Mouse (Mus musculus): ENCODE results near the gene Tnfrsf25. TPM values are rescaled to one million over a fixed set of nuclear protein-coding genes. Genes with fewer than 3 reads are reported as not detected.

The Tnfrsf25 gene
- polyA plus RNA-seq, 1 experiment from 2014 or later, result 1.2 TPM

DNA sequence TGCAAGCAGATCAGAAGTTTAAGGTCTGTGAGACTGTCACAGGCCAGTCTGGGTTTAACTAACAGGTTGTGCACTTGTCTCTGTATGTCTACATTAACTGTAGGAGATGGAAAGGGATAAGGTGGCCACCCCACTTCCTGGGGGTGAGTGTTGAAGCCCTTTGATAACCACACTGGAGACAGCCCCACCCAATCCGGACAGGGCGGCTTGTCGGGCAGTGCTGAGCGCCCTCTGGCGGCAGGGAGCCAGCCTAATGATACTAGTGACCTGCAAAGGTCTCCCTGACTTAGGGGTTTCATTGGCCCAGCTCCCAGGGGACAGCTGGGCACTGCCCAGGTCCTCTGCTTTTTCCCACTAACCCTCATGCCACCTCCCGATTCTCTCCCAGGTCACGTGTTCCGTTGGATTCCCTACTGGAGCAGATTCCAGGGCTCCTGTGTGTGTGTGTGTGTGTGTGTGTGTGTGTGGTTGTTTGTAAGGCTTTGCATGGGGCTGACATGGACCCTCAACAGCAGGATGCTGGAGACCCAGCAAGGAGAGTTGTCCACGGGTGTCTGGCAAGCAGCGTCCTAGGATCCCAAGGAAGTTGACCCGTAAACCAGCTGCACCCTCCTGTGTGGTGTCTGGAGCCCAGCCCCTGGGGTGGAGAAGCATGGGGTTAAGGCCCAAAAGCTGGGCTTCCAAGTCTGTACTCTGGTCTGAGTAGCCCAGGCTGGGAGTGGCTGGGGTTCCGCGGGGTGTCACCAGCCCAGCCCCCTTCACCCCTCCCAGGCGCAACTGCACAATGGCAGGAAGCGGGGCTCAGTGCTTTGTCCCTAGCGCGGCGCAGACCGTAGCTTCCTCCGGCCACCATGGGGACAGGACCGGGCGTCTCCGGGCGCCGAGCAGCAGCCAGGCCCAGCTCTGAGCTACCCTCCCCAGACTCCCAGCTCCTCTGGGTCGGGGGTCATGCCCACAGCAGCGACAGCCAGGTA is 19.5 kb upstream of the Tnfrsf25 start:
- no peak for ATAC-seq (ENCODE audit: low FRiP score, low read depth)
- H3K4me1 ChIP-seq, result peaks cover 11% of the 10 kb centered on the region
- no peaks in the 10 kb centered on the region; the same call in 1 of the 2 replicates for H3K27me3 ChIP-seq (replicated peaks)
- no peak overlapping the region for H3K27ac ChIP-seq
- H3K9ac ChIP-seq, result peak overlapping the region; percentile 40
- H3K4me2 ChIP-seq (replicated peaks), result peak overlapping the region; percentile 10
- 21% methylated on average over 27 of the region's 27 CpGs for WGBS
- H3K4me3 ChIP-seq, result no peak overlapping the region
- no peaks in the 10 kb centered on the region for H3K36me3 ChIP-seq
- H3K9me3 ChIP-seq, result no peaks in the 10 kb centered on the region

DNA sequence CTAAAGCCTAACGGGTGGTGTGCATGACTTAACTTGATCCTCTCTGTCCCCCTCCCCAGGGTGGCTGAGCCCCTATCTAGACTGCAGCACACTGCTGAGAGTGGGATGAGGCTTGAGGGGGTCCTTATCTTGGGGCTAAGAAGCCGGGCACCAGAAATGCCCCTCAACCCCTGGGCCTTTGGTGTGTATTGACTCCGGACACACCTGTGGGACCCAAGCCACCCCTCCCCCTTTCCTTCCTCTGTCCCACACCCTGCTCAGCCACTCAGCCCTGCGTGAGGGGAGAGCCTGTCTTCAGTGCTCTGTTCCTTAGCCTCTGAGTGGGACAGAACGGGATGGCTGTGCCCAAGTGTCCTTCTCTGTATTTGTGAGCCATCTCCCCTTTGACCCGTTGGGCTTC is 18.8 kb upstream of the Tnfrsf25 start:
- H3K4me3 ChIP-seq, result no peak overlapping the region
- H3K9me3 ChIP-seq, result no peaks in the 10 kb centered on the region
- H3K4me1 ChIP-seq, result peaks cover 11% of the 10 kb centered on the region
- H3K9ac ChIP-seq, result peak overlapping the region; percentile 40
- 51% methylated on average over 6 of the region's 6 CpGs for WGBS
- ATAC-seq (ENCODE audit: low FRiP score, low read depth), result no peak
- no peaks in the 10 kb centered on the region; the same call in 1 of the 2 replicates for H3K27me3 ChIP-seq (replicated peaks)
- no peak overlapping the region for H3K27ac ChIP-seq
- H3K36me3 ChIP-seq, result no peaks in the 10 kb centered on the region
- H3K4me2 ChIP-seq (replicated peaks), result peak overlapping the region; percentile 10; the same call in 1 of the 2 replicates

DNA sequence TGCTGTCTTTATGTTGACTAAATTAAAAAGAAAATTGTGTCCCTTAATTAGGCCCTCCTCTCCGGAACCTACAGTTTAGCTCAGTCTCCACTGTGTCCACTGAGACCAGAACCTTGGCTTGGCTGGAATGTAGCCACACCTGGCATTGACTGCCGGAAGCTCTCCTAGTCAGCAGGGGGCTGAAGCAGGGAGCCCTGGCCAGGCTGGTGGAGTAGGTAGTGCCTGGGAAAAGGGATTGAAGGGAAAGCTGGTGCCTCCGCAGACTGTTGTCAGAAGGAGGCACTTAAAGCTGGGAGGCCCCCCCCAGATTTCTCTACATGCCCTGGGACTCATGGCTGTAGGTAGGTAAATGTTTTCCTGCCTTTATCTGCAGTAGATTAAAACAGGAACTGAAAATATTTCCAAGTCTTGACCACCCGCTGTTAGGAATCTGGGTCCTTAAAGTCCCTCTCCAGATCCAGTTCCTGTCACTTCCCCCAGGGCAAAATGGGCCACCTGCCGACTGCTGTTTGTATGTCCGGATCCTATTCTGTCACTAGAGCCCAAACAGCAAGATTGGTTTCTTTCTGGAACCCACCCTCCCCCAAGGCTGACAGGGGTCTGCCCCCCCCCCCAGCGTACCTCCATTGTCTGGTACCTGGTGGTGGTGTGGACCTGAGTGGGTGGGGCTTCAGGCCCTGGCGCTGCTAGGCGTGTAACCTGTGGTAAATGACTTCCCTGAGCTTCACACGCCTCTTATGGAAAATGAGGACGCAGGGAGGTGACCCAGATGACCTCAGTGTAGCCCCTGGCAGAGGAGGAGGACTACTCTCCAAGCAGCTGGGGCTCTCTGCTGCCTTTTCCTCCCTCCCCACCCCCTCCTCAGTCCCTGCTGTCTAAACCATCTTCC is 17.6 kb upstream of the Tnfrsf25 start:
- H3K9me3 ChIP-seq, result no peaks in the 10 kb centered on the region
- WGBS, result 33% methylated on average over 11 of the region's 11 CpGs
- no peak for ATAC-seq (ENCODE audit: low FRiP score, low read depth)
- no peak overlapping the region for H3K27ac ChIP-seq
- H3K27me3 ChIP-seq (replicated peaks), result no peaks in the 10 kb centered on the region; the same call in 1 of the 2 replicates
- no peak overlapping the region for H3K9ac ChIP-seq
- H3K4me2 ChIP-seq (replicated peaks), result peak overlapping the region; percentile 12; the same call in 1 of the 2 replicates
- H3K4me1 ChIP-seq, result peaks cover 7% of the 10 kb centered on the region
- no peak overlapping the region for H3K4me3 ChIP-seq
- 0 out of 2 replicates have a peak, but pooled peaks cover under 1% of the 10 kb centered on the region for H3K36me3 ChIP-seq

DNA sequence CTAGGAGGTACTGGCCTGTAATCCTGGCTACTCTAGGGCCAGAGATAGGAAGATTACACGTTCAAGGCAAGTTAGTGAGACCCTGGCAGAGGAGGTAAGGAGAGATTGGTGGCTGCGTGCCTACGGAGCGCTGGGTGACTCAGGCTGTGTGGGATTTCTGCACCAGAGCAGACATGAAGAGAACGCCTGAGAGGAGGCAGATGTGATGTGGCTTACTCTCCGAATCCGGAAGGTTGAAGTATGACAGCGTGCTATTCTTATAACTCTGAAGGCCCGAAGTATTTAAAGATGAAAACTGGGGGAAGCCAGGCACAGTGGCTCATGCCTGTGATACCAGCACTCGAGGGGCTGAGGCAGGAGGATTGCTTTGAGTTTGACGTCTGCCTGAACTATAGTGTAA is 15.2 kb upstream of the Tnfrsf25 start:
- Histone ChIP-seq H3K9ac (no peak overlapping the region), H3K27ac (no peak overlapping the region), H3K36me3 (peaks cover 12% of the 10 kb centered on the region), H3K4me2 (replicated peaks) (no peak overlapping the region), H3K9me3 (no peaks in the 10 kb centered on the region), H3K27me3 (replicated peaks) (no peaks in the 10 kb centered on the region; the same call in 1 of the 2 replicates), H3K4me1 (peaks cover 7% of the 10 kb centered on the region), H3K4me3 (no peak overlapping the region)
- 87% methylated on average over 11 of the region's 11 CpGs for WGBS
- no peak for ATAC-seq (ENCODE audit: low FRiP score, low read depth)

DNA sequence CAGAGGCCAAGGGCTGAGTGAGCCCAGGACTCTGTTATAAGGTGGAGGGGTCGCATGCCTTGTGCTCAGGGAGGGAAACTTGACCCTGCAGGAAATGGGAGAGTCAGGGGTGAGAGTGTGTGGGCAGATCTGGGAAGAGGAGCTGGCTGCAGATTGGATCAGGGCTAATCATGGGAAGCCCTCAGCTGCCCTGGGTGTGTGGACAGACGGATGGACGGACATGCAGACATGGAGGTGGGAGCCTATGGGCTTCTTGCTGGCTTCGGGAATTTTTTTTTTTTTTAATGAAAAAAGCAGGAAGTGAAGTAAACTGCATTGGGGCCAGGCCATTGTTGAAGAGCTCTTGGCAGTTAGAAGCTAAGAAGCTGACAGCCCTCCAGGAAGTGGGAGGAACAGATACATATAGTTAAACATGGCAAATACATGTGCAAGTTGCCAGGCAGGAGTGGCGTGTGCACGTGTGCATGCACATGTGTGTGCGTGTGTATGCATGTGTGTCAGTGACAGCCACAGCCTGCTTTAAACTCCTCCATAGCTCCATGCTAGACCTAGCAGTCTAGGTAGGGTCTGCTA is 14.6 kb upstream of the Tnfrsf25 start:
- no peaks in the 10 kb centered on the region for H3K9me3 ChIP-seq
- no peak overlapping the region for H3K4me2 ChIP-seq (replicated peaks)
- ATAC-seq (ENCODE audit: low FRiP score, low read depth), result no peak
- H3K27me3 ChIP-seq (replicated peaks), result peaks cover 2% of the 10 kb centered on the region
- no peak overlapping the region for H3K4me3 ChIP-seq
- WGBS, result 82% methylated on average over 7 of the region's 7 CpGs
- peaks cover 12% of the 10 kb centered on the region for H3K36me3 ChIP-seq
- no peak overlapping the region for H3K27ac ChIP-seq
- no peak overlapping the region for H3K9ac ChIP-seq
- H3K4me1 ChIP-seq, result peaks cover 7% of the 10 kb centered on the region

DNA sequence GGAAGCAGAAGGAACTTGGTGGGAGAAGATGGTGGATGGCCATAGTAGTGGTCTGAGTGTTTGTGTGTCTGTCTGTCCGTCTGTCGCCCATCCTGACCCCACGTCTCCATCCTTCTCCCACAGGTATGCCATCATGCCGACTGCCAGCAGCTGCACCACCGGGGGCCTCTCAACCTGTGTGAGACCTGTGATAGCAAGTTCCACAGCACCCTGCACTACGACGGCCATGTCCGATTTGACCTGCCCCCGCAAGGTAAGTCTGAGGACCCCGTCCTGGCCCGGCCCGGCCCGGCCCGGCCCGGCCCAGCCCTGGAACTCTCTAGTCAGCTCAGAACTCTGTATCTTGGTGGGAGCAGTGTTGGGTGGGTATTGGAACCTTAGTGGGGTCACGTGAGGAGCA is 13.8 kb upstream of the Tnfrsf25 start:
- Histone ChIP-seq H3K9ac (no peak overlapping the region), H3K36me3 (peaks cover 12% of the 10 kb centered on the region), H3K4me1 (peaks cover 7% of the 10 kb centered on the region), H3K27ac (no peak overlapping the region), H3K9me3 (no peaks in the 10 kb centered on the region), H3K4me2 (replicated peaks) (no peak overlapping the region), H3K4me3 (no peak overlapping the region), H3K27me3 (replicated peaks) (peaks cover 6% of the 10 kb centered on the region)
- no peak for ATAC-seq (ENCODE audit: low FRiP score, low read depth)
- WGBS, result 95% methylated on average over 16 of the region's 16 CpGs

DNA sequence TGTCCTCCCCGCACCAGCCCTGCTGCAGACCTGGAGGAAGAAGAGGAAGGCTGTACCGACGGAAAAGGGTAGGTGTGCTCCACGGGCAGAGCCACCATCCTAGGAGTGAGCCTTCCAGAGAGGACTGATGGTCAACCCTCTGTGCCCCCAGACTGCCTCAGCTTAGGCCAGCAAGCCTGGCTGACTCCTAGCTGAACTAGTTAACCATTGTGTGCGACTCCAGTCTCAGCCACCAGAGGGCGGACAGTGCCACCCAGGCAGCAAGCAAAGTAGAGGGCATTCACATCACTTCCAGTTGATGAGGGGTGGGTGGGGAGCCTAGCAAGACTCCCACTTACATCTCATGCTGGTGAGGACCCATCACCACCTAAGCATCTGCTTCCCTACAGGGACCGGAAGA is 12.7 kb upstream of the Tnfrsf25 start:
- Histone ChIP-seq H3K4me1 (peaks cover 12% of the 10 kb centered on the region), H3K27ac (no peak overlapping the region), H3K36me3 (peaks cover 12% of the 10 kb centered on the region), H3K27me3 (replicated peaks) (peaks cover 11% of the 10 kb centered on the region; the same call in 1 of the 2 replicates), H3K4me3 (no peak overlapping the region), H3K4me2 (replicated peaks) (no peak overlapping the region), H3K9ac (no peak overlapping the region), H3K9me3 (no peaks in the 10 kb centered on the region)
- no peak for ATAC-seq (ENCODE audit: low FRiP score, low read depth)
- WGBS, result 39% methylated on average over 7 of the region's 7 CpGs

DNA sequence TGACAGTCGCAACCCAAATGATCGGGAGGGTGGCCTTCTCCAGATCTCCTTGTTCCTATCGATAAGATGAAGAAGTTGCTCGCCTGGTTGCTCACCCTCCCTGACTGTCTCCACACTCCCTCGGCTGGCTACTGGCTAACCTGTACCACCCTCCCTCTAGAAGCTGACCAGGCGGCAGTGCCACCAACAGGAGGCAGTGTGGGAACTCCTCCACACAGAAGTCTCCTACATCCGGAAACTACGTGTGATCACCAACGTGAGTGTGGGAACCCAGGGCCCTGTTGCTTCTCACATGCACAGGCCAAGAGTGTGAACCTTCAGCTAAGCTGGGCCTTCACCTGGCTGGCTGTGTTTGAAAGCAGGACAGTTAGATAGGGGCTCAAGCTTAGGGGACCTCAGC is 9.0 kb upstream of the Tnfrsf25 start:
- Histone ChIP-seq H3K36me3 (peaks cover 15% of the 10 kb centered on the region), H3K9me3 (no peaks in the 10 kb centered on the region), H3K4me2 (replicated peaks) (peak overlapping the region; percentile 75; the same call in 1 of the 2 replicates), H3K4me1 (peaks cover 18% of the 10 kb centered on the region), H3K27ac (no peak overlapping the region), H3K9ac (no peak overlapping the region; the same call in 1 of the 2 replicates), H3K4me3 (no peak overlapping the region), H3K27me3 (replicated peaks) (peaks cover 14% of the 10 kb centered on the region; the same call in 1 of the 2 replicates)
- 59% methylated on average over 9 of the region's 9 CpGs for WGBS
- ATAC-seq (ENCODE audit: low FRiP score, low read depth), result no peak

DNA sequence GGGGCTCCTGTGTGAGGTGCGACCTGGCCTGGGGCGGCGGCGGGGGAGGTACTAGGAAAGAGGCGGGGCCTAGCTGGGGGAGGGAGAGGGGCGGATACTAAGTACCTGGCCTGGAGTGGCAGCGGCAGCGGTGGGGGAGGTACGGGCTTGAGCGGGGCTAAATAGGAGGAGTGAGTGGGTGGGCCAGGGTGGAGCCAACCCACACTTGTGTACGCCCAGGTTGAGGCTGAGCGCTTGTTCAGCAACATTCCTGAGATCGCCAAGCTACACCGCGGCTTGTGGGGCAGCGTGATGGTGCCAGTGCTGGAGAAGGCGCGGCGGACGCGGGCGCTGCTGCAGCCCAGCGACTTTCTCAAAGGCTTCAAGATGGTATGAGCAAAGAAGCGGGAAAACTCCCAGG is 8.2 kb upstream of the Tnfrsf25 start:
- peak; percentile 65 for ATAC-seq (ENCODE audit: low FRiP score, low read depth)
- Histone ChIP-seq H3K9ac (peak overlapping the region; percentile 42; the same call in 1 of the 2 replicates), H3K9me3 (no peaks in the 10 kb centered on the region), H3K4me1 (peaks cover 18% of the 10 kb centered on the region), H3K4me3 (peak overlapping the region; percentile 27), H3K4me2 (replicated peaks) (peak overlapping the region; percentile 75), H3K27ac (no peak overlapping the region), H3K27me3 (replicated peaks) (peaks cover 14% of the 10 kb centered on the region; the same call in 1 of the 2 replicates), H3K36me3 (peaks cover 21% of the 10 kb centered on the region)
- WGBS, result 3% methylated on average over 24 of the region's 24 CpGs

DNA sequence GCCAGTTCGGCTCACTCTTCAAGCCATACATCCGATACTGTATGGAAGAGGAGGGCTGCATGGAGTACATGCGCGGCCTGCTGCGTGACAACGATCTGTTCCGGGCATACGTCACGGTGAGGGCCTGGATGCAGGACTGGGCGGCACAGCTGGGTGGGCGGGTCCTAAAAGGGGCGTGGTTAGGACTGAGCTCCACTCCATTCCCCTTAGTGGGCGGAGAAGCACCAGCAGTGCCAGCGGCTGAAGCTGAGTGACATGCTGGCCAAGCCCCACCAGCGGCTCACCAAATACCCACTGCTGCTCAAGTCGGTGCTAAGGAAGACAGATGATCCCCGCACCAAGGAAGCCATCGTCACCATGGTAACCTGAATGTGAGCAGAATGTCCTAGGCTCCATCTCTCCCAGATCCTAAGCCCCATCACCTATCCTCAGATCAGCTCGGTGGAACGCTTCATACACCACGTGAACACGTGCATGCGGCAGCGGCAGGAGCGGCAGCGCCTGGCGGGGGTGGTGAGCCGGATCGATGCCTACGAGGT is 7.7 kb upstream of the Tnfrsf25 start:
- 6% methylated on average over 30 of the region's 30 CpGs for WGBS
- H3K9ac ChIP-seq, result peak overlapping the region; percentile 42; the same call in 1 of the 2 replicates
- H3K27ac ChIP-seq, result no peak overlapping the region

DNA sequence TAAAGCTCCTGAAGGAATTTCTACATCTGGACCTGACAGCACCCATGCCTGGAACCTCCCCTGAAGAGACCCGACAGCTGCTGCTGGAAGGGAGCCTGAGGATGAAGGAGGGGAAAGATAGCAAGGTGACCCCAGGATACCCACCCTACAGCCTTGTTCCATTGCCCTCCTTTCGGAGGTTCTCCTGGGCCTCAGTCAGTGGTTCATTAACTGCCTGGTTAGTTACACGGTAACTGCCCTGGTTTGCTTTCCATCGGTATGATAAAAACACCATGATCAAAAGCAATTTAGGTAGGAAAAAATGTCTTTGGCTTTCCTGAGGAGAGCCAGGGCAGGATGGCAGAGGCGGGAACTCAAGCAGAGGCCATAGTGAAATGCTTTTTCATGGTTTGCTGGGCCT is 7.1 kb upstream of the Tnfrsf25 start:
- ATAC-seq (ENCODE audit: low FRiP score, low read depth), result no peak
- Histone ChIP-seq H3K4me3 (no peak overlapping the region), H3K9ac (no peak overlapping the region), H3K4me2 (replicated peaks) (peak overlapping the region; percentile 75), H3K9me3 (no peaks in the 10 kb centered on the region), H3K4me1 (peaks cover 18% of the 10 kb centered on the region), H3K27ac (no peak overlapping the region), H3K36me3 (peaks cover 18% of the 10 kb centered on the region), H3K27me3 (replicated peaks) (peaks cover 18% of the 10 kb centered on the region)
- 80% methylated on average over 5 of the region's 5 CpGs for WGBS

More for the DNA sequence above, 7.7 kb upstream of the Tnfrsf25 start:
- ATAC-seq (ENCODE audit: low FRiP score, low read depth), result peak; percentile 95
- peak overlapping the region; percentile 27 for H3K4me3 ChIP-seq
- H3K36me3 ChIP-seq, result peaks cover 21% of the 10 kb centered on the region
- H3K4me2 ChIP-seq (replicated peaks), result peak overlapping the region; percentile 75
- H3K27me3 ChIP-seq (replicated peaks), result peaks cover 15% of the 10 kb centered on the region; the same call in 1 of the 2 replicates
- H3K4me1 ChIP-seq, result peaks cover 18% of the 10 kb centered on the region
- no peaks in the 10 kb centered on the region for H3K9me3 ChIP-seq

All from neural tube, embryonic 12.5 days (tissue).